Mouse (Mus musculus): Measurements from ENCODE around the gene Acin1.

Acin1 gene

DNA sequence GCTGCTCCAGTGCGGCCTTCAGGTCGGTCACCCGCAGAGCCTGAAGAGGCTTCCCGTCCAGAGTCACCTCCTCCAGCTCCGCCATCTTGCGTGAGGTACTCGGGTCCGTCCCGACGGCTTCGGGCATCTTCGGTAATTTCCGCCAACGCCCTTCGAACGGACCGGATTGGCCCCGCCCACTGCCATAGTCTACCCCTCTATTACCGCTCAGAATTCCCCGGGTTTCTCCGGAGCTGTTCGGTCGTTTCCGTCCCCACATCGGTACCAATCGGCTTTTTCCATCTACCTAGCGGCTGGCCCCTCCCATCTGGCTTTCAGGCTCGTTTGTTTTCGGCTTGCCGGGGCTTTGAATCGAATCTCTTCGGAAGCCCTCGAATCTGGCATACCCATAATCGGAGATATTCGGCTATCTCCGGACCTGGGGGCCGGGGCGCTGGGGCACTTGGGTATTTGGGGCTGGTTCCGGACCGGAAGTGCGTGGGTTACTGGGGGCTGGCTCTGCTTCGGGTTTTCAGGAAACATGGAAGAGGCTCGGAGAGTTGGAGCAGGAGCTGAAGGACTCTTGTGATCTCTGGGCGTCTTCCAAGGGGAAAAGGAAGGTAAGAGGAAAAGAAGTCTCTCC lies at the start of gene Acin1:
Gene Acin1 (minus strand): TSS at position 410 of the 622 bp plus-strand sequence.
- in situ Hi-C loops (cut with MboI; ENCODE audit: low pct_unique_long_range_greater_than_20kb in 1 of 2, low sequenced_read_pairs in 2 of 2, unreplicated experiment in 1 of 2): no loop called here

DNA sequence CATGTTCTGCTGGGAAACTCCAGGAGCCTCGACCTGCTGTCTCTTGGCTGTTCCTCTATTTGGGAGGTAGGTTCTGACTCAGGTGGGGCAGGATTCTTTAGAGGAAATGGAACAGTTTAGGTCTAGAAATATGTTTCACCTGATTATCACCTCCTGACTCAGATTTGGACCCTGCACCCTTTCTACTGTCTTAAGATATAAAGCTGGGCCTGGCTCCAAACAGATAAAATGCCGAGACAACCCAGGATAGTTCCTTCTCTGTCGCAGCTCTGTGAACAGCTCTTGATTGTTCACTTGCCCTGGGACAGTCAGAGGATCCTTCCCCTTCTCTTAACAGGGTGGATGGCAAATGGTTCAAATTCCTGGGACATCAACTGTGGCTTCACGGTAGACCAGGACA lies 48.5 kb upstream of the Acin1 start:
- in situ Hi-C loops (cut with MboI; ENCODE audit: low pct_unique_long_range_greater_than_20kb in 1 of 2, low sequenced_read_pairs in 2 of 2, unreplicated experiment in 1 of 2): no loop called here

DNA sequence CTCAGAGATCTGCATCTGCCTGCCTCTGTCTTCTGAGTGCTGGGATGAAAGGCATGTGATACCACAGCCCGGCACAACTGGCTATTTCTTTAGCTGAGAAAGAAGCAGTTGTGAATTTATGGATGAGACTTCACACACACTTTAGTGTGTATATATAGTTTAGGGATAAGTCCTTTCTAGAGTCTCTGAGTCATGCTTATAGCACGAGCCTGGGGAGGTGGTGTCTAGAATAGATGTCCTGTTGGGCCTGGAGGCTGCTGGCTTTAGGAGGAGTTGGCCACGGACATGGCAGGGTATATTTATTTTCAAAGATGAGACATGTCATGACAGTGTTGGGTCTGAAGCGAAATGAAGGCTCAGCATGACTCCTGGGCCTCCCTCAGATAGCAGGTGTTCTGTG lies 47.3 kb upstream of the Acin1 start:
- in situ Hi-C loops (cut with MboI; ENCODE audit: low pct_unique_long_range_greater_than_20kb in 1 of 2, low sequenced_read_pairs in 2 of 2, unreplicated experiment in 1 of 2): no loop called here

DNA sequence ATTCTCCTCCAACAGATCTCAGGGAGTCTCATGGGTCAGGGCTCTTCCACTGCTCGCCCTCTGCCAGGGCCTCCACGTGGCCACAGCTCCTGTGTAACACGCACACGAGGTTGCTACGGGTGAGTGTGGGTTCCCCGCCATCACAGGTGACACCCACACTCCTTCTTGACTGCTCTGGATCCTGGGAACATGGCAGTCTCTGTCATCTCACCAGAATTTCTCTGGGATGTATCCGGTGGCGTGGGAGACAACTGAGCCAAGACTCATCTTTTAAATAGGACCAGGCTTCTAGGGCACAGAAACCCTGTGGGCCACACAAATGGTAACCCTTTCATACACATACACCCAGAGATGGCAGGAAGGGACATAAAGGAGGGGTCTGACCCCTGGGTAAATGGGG lies 45.5 kb upstream of the Acin1 start:
- in situ Hi-C loops (cut with MboI; ENCODE audit: low pct_unique_long_range_greater_than_20kb in 1 of 2, low sequenced_read_pairs in 2 of 2, unreplicated experiment in 1 of 2): no loop called here

DNA sequence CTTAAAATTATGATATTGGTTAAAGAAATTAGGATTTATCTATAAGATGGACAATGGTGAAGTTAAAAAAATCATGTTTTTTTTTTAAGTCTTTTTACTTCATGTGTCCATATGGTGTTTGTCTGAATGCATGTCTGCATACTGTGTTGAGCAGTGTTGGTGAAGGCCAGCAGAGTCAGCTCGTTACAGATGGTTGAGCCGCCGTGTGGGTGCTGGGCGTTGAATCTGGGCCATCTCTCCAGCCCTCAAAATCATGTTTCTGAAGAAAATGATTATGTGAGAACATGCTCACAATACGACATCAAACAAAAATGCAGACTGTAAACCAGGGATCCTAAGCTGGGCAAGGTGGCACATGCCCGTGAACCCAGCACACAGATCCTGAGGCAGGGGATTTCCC lies 43.6 kb upstream of the Acin1 start:
- in situ Hi-C loops (cut with MboI; ENCODE audit: low pct_unique_long_range_greater_than_20kb in 1 of 2, low sequenced_read_pairs in 2 of 2, unreplicated experiment in 1 of 2): no loop called here

DNA sequence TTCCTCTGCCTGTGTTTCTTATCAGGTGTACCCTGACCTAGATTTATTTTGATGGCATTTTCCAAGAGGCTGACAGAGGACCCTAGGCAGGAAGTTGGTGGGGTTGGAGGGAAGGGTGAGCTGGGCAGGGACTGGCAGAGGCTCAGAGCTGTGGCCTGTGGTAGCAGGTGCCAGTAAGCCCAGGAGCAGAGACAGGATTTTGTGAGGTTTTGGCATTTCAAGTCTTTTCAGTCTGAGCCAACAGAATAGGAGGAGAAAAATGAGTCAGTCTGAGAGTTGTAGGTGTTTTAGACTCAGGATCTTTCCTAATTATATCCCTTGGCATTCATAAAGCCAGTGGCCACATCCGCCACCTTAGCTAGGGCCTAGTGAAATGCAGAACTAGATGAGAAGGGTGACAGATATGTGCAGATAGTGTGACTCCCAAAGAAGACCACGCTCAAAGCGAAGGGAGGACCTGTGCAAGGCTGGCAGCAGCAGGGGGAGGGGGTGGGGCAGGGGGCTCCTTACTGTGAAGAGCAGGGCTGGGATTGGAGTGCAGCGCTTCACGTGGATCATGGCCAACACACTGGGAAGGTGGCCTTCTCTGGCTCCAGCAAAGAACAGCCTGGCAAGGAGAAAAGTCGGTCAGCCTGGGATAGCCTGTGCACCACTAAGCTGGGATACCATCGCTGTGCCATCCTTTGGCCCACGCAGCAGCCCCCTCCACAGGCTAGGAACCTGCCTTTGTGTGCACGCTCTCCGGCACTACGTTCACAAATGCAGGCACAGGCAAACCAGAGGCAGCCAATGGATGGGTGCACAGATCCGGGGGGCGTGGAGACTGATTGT lies 42.3 kb upstream of the Acin1 start:
- in situ Hi-C loops (cut with MboI; ENCODE audit: low pct_unique_long_range_greater_than_20kb in 1 of 2, low sequenced_read_pairs in 2 of 2, unreplicated experiment in 1 of 2): no loop called here

DNA sequence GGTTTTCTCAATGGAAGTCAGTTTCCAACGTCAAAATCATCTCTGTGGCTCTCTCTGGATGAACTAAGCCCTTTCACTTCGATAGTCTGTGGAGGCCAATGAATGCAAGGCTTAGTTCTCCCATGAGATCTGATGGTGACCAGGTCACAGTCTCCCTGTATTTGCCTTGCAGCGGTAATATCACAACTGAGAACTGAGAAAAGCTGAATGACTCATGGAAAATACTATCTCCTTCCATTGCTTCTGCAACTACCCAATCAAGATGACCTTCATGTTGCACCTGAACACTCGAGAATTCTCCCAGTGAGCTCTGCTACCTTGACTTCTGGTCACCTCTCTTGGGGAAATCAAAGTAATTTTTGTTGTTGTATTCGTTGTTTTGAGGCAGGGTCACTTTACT lies 40.8 kb upstream of the Acin1 start:
- in situ Hi-C loops (cut with MboI; ENCODE audit: low pct_unique_long_range_greater_than_20kb in 1 of 2, low sequenced_read_pairs in 2 of 2, unreplicated experiment in 1 of 2): no loop called here

DNA sequence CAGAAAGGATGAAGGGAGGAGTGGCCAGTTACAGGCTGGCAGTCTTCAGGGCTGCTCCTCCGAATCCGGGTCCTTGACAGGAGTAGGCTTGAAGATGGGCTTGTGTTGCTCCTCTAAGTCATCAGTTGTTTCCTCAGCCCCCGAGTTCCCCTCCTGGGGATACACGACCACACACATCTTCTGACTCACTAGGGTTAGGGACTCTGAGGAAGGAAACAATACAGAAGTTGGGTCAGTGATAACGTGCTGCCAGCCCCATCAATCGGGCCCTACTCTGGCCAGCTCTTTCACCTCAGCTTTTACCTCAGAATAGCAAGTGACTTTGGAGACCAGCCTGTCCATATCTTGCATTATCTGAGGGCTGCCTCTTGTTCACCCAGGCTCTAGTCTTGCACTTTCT lies 37.3 kb upstream of the Acin1 start:
- in situ Hi-C loops (cut with MboI; ENCODE audit: low pct_unique_long_range_greater_than_20kb in 1 of 2, low sequenced_read_pairs in 2 of 2, unreplicated experiment in 1 of 2): loop anchor here in 1 of 2 experiments (25.0 kb wide), 1 partner anchor 88 kb away; the partner anchor contains the start of gene Rnf212b

DNA sequence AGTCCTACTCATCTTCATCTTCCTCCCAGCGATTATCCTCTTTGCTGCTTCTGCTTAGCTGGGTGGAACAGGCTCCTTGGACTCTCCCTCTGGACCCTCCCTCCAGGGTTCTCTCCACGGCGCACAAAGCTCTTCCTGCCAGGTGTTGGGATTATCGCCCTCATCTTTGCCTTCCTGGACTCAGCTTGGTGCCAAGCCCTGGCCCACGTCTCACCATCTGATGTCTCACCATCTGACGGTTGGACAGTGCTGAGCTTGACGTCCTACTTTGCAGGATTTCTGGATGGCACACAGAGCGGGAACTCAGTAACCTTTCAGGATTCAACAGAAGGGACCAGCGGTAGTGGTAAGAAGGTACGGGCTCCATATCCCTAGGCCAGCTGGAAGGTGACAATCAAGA lies 35.0 kb upstream of the Acin1 start:
- in situ Hi-C loops (cut with MboI; ENCODE audit: low pct_unique_long_range_greater_than_20kb in 1 of 2, low sequenced_read_pairs in 2 of 2, unreplicated experiment in 1 of 2): loop anchor here in 1 of 2 experiments (25.0 kb wide), 1 partner anchor 91 kb away; the partner anchor contains the start of gene Rnf212b

DNA sequence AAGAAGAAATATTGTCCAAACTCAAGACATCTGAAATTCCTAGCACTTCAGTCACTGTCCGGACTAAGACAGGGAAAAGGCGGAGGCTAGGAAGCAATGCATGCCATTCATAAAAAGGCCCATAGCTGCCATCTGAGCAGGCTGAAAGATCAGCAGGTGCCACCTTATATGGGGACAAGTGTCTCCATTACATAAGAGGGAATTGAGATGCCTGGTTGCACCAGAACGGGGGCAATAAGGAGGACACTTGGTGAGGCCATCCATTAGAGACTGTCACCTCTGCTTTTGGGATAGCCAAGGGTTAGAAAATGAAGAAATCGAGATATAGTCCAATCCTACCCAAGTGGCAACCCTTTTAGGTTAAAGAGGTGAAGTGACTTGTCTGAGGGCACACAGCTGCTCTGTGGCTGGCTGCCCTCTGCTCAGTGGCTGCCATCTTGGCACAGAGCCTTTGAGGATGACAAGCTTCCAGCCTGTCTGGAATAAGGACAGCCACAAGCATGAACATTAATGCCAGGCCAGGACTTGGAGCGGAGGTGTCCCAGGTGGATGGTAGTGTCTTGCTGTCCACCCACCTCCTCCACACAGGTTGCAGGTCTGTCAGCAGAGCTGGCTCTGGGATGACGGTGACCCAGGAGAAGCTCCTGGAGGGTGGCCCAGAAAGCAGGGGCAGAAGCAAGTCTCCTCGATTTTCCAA lies 34.1 kb upstream of the Acin1 start:
- in situ Hi-C loops (cut with MboI; ENCODE audit: low pct_unique_long_range_greater_than_20kb in 1 of 2, low sequenced_read_pairs in 2 of 2, unreplicated experiment in 1 of 2): loop anchor here in 1 of 2 experiments (25.0 kb wide), 1 partner anchor 91 kb away; the partner anchor contains the start of gene Rnf212b

DNA sequence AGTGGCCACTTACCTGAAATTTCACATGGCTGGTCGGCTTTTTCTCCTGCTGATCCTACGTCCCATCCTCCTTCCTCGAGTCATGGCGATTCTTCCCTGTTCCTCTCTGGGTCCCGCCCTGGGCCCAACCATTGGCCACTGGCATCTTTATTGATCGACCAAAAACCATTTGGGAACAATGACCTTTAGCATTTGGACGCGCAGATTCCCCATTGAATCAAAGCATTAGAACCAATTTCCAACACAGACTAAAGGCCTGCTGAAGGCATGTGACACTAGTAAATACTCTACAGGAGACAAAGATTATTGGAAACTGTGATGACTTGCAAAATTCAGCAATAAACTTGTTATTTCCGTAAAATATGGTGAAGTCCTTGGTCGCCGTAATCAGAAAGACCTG lies 33.3 kb upstream of the Acin1 start:
- in situ Hi-C loops (cut with MboI; ENCODE audit: low pct_unique_long_range_greater_than_20kb in 1 of 2, low sequenced_read_pairs in 2 of 2, unreplicated experiment in 1 of 2): loop anchor here in 1 of 2 experiments (25.0 kb wide), 1 partner anchor 92 kb away; the partner anchor contains the start of gene Rnf212b

DNA sequence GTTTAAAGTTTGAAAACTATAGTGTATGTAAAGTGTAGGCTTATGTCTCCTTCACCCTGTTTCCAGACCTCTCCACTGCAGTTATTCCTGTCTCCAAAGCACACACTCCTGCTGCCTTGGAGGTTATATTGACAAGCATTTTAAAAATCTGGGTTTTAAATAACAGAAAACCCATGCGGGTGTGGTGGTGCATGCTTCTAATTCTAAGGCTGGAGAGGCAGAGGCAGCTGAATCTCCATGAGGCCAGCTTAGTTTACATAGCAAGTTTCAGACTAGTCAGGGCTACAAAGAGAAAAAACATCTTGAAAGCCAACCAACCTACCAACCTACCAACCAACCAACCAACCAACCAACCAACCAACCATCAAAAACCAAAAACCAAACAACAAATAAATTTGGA lies 28.7 kb upstream of the Acin1 start:
- in situ Hi-C loops (cut with MboI; ENCODE audit: low pct_unique_long_range_greater_than_20kb in 1 of 2, low sequenced_read_pairs in 2 of 2, unreplicated experiment in 1 of 2): loop anchor here in 1 of 2 experiments (25.0 kb wide), 1 partner anchor 97 kb away; the partner anchor contains the start of gene Rnf212b

DNA sequence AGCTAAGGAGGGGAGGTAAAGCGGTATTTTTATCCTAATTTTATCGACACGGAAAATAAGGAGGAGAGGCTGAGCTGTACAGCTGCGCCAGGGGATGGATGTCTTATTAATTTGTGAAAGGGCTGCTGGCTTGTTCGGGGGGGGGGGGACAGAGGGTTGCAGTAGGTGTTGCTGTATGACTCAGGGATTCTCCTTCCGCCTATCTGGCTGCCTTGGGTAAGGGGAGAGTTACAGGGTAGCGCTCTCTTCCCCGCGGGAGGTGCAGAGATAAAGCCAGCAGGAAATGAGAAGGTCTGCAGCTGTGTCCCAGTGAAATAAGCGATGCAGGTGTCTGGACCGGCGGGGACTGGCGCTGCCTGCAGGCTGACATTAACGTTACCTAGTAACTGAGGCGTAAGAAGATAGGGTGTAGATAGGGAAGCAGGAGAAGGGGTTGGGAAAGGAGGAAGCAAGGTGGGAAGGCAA lies 27.9 kb upstream of the Acin1 start:
- in situ Hi-C loops (cut with MboI; ENCODE audit: low pct_unique_long_range_greater_than_20kb in 1 of 2, low sequenced_read_pairs in 2 of 2, unreplicated experiment in 1 of 2): loop anchor here (5.0 to 25.0 kb wide), 2 partner anchors 68 to 98 kb away; partner anchors contain the start of genes Rnf212b (in 1 of the 2) and Slc7a8 (in 1 of the 2)

DNA sequence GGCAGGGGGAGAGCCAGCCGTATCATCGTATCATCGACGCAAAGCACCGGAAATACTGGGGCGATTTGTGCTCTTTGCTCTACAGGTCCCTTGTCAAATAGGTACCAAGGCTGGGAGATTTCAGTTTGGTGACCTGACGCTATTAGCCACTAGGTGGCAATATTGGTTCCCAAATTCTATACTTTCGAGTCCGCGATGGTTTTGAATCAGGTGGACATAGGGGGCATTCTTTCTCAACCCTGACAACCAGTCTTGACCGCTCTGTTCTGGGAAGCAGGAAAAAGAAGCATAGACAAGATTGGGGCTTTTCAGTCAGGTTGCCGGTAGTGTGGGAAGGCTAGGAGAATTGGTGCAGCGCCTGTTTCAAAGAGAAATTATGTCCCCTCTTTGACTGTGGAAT lies 27.4 kb upstream of the Acin1 start:
- in situ Hi-C loops (cut with MboI; ENCODE audit: low pct_unique_long_range_greater_than_20kb in 1 of 2, low sequenced_read_pairs in 2 of 2, unreplicated experiment in 1 of 2): loop anchor here (5.0 to 25.0 kb wide), 2 partner anchors 68 to 98 kb away; partner anchors contain the start of genes Rnf212b (in 1 of the 2) and Slc7a8 (in 1 of the 2)

DNA sequence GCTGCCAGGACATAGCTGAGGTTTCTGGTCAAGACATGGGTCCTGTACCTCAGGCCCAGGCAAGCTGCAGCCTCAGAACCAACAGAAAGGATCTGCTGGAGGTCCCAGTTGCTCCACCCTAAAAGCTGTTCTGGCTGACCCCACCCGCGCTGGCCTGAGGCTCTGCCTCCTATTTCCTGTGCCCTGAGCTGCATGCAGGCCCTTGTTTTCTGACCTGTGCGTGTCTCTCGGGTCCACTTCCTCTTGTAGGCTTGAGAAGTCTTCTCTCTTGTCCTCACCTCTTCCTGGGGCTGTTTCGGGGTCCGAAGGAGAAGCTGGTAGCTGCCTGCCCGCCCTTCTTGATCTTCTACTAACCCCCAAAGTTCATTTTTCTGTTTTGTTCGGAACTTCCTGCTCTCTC lies 26.1 kb upstream of the Acin1 start:
- in situ Hi-C loops (cut with MboI; ENCODE audit: low pct_unique_long_range_greater_than_20kb in 1 of 2, low sequenced_read_pairs in 2 of 2, unreplicated experiment in 1 of 2): loop anchor here (5.0 to 25.0 kb wide), 2 partner anchors 69 to 99 kb away; partner anchors contain the start of genes Rnf212b (in 1 of the 2) and Slc7a8 (in 1 of the 2)

DNA sequence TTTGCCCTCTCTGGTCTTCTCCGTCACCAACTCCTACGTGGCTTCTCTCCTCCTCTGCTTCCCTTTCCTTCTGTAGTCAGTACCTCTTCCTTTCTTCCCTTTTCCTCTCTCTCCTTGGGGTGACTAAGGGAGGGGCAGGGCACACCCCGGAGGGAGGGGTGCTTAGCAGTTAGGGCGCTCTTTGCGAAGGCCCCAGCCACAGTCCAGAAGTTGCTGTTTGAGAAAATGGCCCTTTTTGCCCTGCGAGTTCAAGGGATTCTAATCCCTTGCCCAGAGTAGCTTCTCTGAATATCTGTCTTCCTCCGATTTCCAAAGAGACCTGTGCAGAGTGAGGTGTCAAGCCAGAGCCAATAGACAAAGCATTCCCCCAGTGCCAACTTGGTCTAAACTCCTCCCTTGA lies 25.3 kb upstream of the Acin1 start, which contains the start of gene Cebpe:
Gene Cebpe (minus strand): TSS at position 101 of the 400 bp plus-strand sequence.
- in situ Hi-C loops (cut with MboI; ENCODE audit: low pct_unique_long_range_greater_than_20kb in 1 of 2, low sequenced_read_pairs in 2 of 2, unreplicated experiment in 1 of 2): loop anchor here (5.0 to 25.0 kb wide), 2 partner anchors 70 to 100 kb away; partner anchors contain the start of genes Rnf212b (in 1 of the 2) and Slc7a8 (in 1 of the 2)

DNA sequence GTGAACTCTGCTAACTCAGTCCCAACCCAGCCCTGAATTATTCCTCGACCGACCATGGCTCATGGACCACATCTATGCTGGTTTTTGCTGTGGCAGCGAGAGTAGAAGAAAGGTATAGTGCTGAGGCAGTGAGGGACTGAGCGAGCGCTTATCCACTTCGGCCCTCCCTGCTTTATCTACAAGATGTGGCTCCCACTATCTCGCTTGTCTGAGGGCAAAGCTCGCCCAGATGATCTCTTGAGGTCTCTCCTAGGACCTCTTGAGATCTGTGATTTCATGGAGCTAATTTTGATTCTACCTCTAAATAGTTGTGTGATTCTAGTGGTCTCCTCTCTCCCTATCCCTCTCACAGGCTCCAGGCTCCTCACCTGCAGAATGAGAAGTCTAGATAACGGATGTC lies 22.3 kb upstream of the Acin1 start:
- in situ Hi-C loops (cut with MboI; ENCODE audit: low pct_unique_long_range_greater_than_20kb in 1 of 2, low sequenced_read_pairs in 2 of 2, unreplicated experiment in 1 of 2): loop anchor here in 1 of 2 experiments (25.0 kb wide), 1 partner anchor 103 kb away; the partner anchor contains the start of gene Rnf212b

Data from mouse embryonic stem cell (cell line).